Mouse (Mus musculus): Measurements from ENCODE around the gene Aph1b.
"Not testable (repeated sequence)": the region's sequence is repeated elsewhere in the genome, so short reads cannot be mapped to it uniquely, and the experiment has no call there.

GRCm38 (mm10) chr9:66822255-66822654 is 27.0 kb upstream of the Aph1b start:
- TF ChIP-seq CTCF (IDR thresholded peaks at IDR 0.05; ENCODE audit: borderline replicate concordance, control insufficient read depth, extremely low read depth, insufficient read depth, low read length, poor library complexity); POLR2A (IDR thresholded peaks at IDR 0.05; ENCODE audit: control insufficient read depth, extremely low read depth, insufficient read depth, low read length, poor library complexity): not testable (repeated sequence)

Measured in thymus, adult 2 months (tissue).